Comparison of ENCODE assay signal across 29 mouse cellular contexts in the genomic region with DNA sequence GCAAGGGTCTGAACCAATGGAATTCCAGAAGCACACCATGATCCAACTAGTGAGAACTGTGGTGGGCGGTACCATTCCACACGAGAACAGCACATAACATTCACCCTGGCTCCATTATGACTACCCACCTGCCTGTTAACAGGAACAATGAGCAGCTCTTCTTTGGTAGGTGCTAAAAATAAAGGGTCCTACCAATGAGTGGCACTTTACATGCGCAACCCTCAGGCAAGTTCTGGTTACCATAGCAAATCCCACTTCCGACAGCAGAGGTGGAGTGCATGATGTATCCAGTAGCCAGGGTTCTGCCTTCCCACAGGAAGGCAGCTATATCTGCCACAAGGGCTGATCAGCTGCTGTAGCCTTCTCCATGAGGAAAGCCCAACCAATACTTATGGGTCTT. TPM values are rescaled to one million over a fixed set of nuclear protein-coding genes. Genes with fewer than 3 reads are reported as not detected.
DNase-seq lines count a peak whose midpoint lies in the region; ATAC-seq lines count a peak whose summit lies in the region.
"Had no signal": no experiment of that assay in that cellular context is flagged by ENCODE, and none has a peak within 500 bp of the region (broad histone marks: within the 10 kb centered on the region; RNA-seq: fewer than 3 reads in every experiment).

No protein-coding gene starts in this region.

- no peak overlapping the region for H3K9ac ChIP-seq in midbrain, embryonic 11.5 days (ENCODE audit: low read length)
- no peak overlapping the region for H3K9ac ChIP-seq in midbrain, embryonic 16.5 days (ENCODE audit: low read depth, low read length)
- no peak overlapping the region for H3K9ac ChIP-seq in liver, embryonic 12.5 days
- H3K9ac ChIP-seq: embryonic facial prominence, embryonic 12.5 days; forebrain, embryonic 13.5 days; heart, embryonic 15.5 days; kidney, embryonic 15.5 days; limb, embryonic 13.5 days; liver, postnatal 0 days; midbrain, embryonic 13.5 days; stomach, embryonic 15.5 days had no signal

- H3K9me3 ChIP-seq in midbrain, embryonic 11.5 days (ENCODE audit: control insufficient read depth, low read length): no peaks in the 10 kb centered on the region
- no peaks in the 10 kb centered on the region for H3K9me3 ChIP-seq in midbrain, embryonic 16.5 days (replicated peaks; ENCODE audit: control insufficient read depth, low read length, poor library complexity, severe bottlenecking)
- no peaks in the 10 kb centered on the region for H3K9me3 ChIP-seq in liver, embryonic 12.5 days (replicated peaks)
- H3K9me3 ChIP-seq: embryonic facial prominence, embryonic 12.5 days; forebrain, embryonic 13.5 days; heart, embryonic 10.5 days; heart, embryonic 15.5 days; kidney, embryonic 15.5 days; limb, embryonic 13.5 days; megakaryocyte, embryonic 14.5 days; midbrain, embryonic 13.5 days; stomach, embryonic 15.5 days had no signal

- H3K4me2 ChIP-seq in midbrain, embryonic 11.5 days: no peak overlapping the region
- no peak overlapping the region for H3K4me2 ChIP-seq in midbrain, embryonic 16.5 days (ENCODE audit: low read length)
- no peak overlapping the region for H3K4me2 ChIP-seq in liver, embryonic 12.5 days
- H3K4me2 ChIP-seq: embryonic facial prominence, embryonic 12.5 days; forebrain, embryonic 13.5 days; heart, embryonic 15.5 days; kidney, embryonic 15.5 days; limb, embryonic 13.5 days; liver, embryonic 11.5 days; midbrain, embryonic 13.5 days; stomach, embryonic 15.5 days had no signal

- WGBS in midbrain, embryonic 11.5 days: 87% methylated on average over 4 of the region's 4 CpGs
- WGBS in midbrain, embryonic 16.5 days: 84% methylated on average over 4 of the region's 4 CpGs
- 77% methylated on average over 4 of the region's 4 CpGs for WGBS in liver, embryonic 12.5 days (ENCODE audit: insufficient replicate concordance)

- H3K27ac ChIP-seq in midbrain, embryonic 11.5 days (ENCODE audit: low read depth, low read length): no peak overlapping the region
- H3K27ac ChIP-seq in midbrain, embryonic 16.5 days (ENCODE audit: low read length): no peak overlapping the region
- H3K27ac ChIP-seq in liver, embryonic 12.5 days: no peak overlapping the region
- H3K27ac ChIP-seq: embryonic facial prominence, embryonic 12.5 days; forebrain, embryonic 13.5 days; heart, embryonic 10.5 days; heart, embryonic 15.5 days; kidney, embryonic 15.5 days; limb, embryonic 13.5 days; midbrain, embryonic 13.5 days; stomach, embryonic 15.5 days had no signal

- H3K27me3 ChIP-seq in midbrain, embryonic 11.5 days (ENCODE audit: control insufficient read depth, insufficient read depth, low read length): no peaks in the 10 kb centered on the region
- H3K27me3 ChIP-seq in midbrain, embryonic 16.5 days (ENCODE audit: control insufficient read depth, insufficient read depth, low read depth, low read length): no peaks in the 10 kb centered on the region
- no peaks in the 10 kb centered on the region; the same call in 1 of the 2 replicates for H3K27me3 ChIP-seq in liver, embryonic 12.5 days (replicated peaks)
- H3K27me3 ChIP-seq: embryonic facial prominence, embryonic 12.5 days; forebrain, embryonic 13.5 days; heart, embryonic 15.5 days; kidney, embryonic 15.5 days; limb, embryonic 13.5 days; midbrain, embryonic 13.5 days; stomach, embryonic 15.5 days had no signal

- no peak overlapping the region for H3K4me3 ChIP-seq in midbrain, embryonic 11.5 days (ENCODE audit: low read depth, low read length)
- no peak overlapping the region for H3K4me3 ChIP-seq in midbrain, embryonic 16.5 days (ENCODE audit: low read depth, low read length)
- no peak overlapping the region for H3K4me3 ChIP-seq in liver, embryonic 12.5 days
- H3K4me3 ChIP-seq: embryonic facial prominence, embryonic 12.5 days; forebrain, embryonic 13.5 days; heart, embryonic 10.5 days; heart, embryonic 15.5 days; kidney, embryonic 15.5 days; limb, embryonic 13.5 days; megakaryocyte, embryonic 14.5 days; midbrain, embryonic 13.5 days; stomach, embryonic 15.5 days had no signal

- no peaks in the 10 kb centered on the region for H3K4me1 ChIP-seq in midbrain, embryonic 11.5 days (ENCODE audit: control insufficient read depth, insufficient read depth, low read length)
- no peaks in the 10 kb centered on the region for H3K4me1 ChIP-seq in midbrain, embryonic 16.5 days (ENCODE audit: control insufficient read depth, insufficient read depth, low read length)
- H3K4me1 ChIP-seq in liver, embryonic 12.5 days: no peaks in the 10 kb centered on the region
- H3K4me1 ChIP-seq: embryonic facial prominence, embryonic 12.5 days; forebrain, embryonic 13.5 days; kidney, embryonic 15.5 days; midbrain, embryonic 13.5 days; stomach, embryonic 15.5 days had no signal

- no peak for ATAC-seq in midbrain, embryonic 11.5 days (ENCODE audit: low FRiP score)
- no peak for ATAC-seq in midbrain, embryonic 16.5 days
- ATAC-seq in liver, embryonic 12.5 days: no peak
- ATAC-seq: CD4-positive, CD25-positive, alpha-beta regulatory T cell, adult 4 months; forebrain, embryonic 13.5 days; hindbrain, embryonic 16.5 days; liver, postnatal 0 days; midbrain, embryonic 13.5 days had no signal

- peak; percentile 25 to 81 for DNase-seq in layer of hippocampus, adult 18-20 months (ENCODE audit: low spot score in 2 of 2)
- DNase-seq in layer of hippocampus, adult 9-10 months (ENCODE audit: low spot score): no peak
- DNase-seq in midbrain, embryonic 11.5 days (ENCODE audit: low spot score, missing footprints): peak; percentile 28
- DNase-seq in brain, adult 2 months (ENCODE audit: low read depth, low spot score): peak; percentile 75
- DNase-seq in cerebellum, postnatal 36 days: no peak
- DNase-seq: adrenal gland, adult 8-10 months; cerebellum, adult 8-10 months; cerebellum, postnatal 25 days; gastrocnemius, postnatal 25 days; heart, adult 11 months; kidney, adult 18-20 months; kidney, postnatal 4 days; liver, postnatal 0 days; lung, postnatal 4 days; right cerebral cortex, postnatal 25 days had no signal

- H3K36me3 ChIP-seq in midbrain, embryonic 11.5 days (ENCODE audit: control insufficient read depth, insufficient read depth, low read length): no peaks in the 10 kb centered on the region
- H3K36me3 ChIP-seq in midbrain, embryonic 16.5 days (ENCODE audit: control insufficient read depth, insufficient read depth, low read length): no peaks in the 10 kb centered on the region
- H3K36me3 ChIP-seq in liver, embryonic 12.5 days: no peaks in the 10 kb centered on the region
- H3K36me3 ChIP-seq: embryonic facial prominence, embryonic 12.5 days; heart, embryonic 10.5 days; heart, embryonic 15.5 days; kidney, embryonic 15.5 days; limb, embryonic 13.5 days; midbrain, embryonic 13.5 days; stomach, embryonic 15.5 days had no signal

RNA-seq across cellular contexts. Expression of gene Pdzd2, which starts 11.3 kb away (rescaled TPM):
- total RNA-seq in layer of hippocampus, adult 18-20 months (2021): 10 to 100 TPM; 47.4 to 55.9 TPM
- polyA plus RNA-seq in midbrain, embryonic 11.5 days (2014; fragmentation: Nextera tagmentation; extraction: Ambion mirVana): 5.2 and 6.5 TPM in 2 replicates
- polyA plus RNA-seq in midbrain, embryonic 16.5 days (2015; fragmentation: Nextera tagmentation; extraction: Ambion mirVana): 14.5 and 15.0 TPM in 2 replicates
- 4.8 and 4.9 TPM in 2 replicates for polyA plus RNA-seq in liver, embryonic 12.5 days (2016; fragmentation: Nextera tagmentation; extraction: Ambion mirVana)

Comparison
In these comparisons a context has a peak if more than half of its experiments do, and no peak if none do; other contexts are left out.
1. DNase-seq: peak in layer of hippocampus, adult 18-20 months (2 of 2), midbrain, embryonic 11.5 days (single experiment) and brain, adult 2 months (single experiment); none in layer of hippocampus, adult 9-10 months (single experiment) and cerebellum, postnatal 36 days (0 of 2).